Mouse (Mus musculus) erythroblast, embryonic 14.5 days (primary cell): ENCODE data around the gene Lmtk3.

Source experiments
- GATA1 ChIP-seq: IDR thresholded peaks from 2 replicates; pipeline ENCODE4 v1.6.1; 2012; ENCODE audit warnings: low read length, inconsistent platforms, mixed read lengths
- TAL1 ChIP-seq: IDR thresholded peaks from 3 replicates; pipeline ENCODE4 v1.6.1; 2012; ENCODE audit warnings: low read length, inconsistent platforms, mixed read lengths

DNA sequence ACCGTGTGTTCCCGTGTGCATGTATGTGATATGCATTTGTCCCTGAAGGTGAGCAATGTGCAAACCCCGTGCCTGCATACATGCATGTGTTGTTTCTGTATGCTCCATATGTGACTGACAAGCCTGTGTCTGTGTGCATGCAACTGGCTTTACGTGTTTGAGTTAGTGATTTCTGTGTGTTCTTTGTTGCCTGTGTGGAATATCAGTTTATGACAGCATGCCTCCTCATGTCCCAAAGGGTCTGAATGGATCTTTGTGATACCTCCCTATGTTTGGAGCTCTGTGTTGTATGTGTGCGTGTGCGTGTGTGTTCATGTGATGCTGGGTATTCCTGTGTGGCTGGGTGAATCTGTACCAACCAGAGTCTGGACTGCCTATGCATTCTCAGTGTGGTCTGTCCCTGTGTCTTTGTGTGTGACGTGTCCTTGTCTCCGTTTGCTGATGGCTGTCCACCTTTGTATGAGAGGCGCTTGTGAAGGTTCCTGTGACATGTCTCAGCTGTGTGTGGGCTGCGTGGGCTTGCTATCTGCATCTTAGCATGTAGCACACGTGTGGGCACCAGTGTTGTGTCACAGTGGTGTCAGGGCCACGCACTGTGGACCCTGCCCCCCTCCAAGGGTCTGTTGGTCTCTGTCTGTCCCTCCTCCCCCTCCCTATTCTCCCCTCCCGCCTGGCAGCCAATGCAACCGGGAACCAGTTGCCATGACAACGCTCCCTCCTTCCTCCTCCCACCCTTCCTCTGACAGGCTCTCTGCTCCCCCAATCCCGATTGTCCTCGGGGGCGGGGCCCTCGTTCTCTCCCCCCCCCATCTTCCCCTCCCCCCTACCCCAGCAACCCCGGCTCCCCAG lies 1.2 kb downstream of the Lmtk3 start, which contains the start of gene Sult2b1:
- TF ChIP-seq GATA1 (no peak), TAL1 (no peak)
